Mouse (Mus musculus) heart, postnatal 25 days (tissue): ENCODE results near the gene Smarcb1. TPM values are rescaled to one million over a fixed set of nuclear protein-coding genes. Genes with fewer than 3 reads are reported as not detected.

Source experiments
- DNase-seq: peaks from one replicate; pipeline ENCODE4 v3.0.0; 2022; ENCODE audit warnings: low spot score
- intact Hi-C: fragments of 180-260 bp; cut with DNase I; formaldehyde crosslinking; loops from one replicate; pipeline ENCODE4 v1.15.1; 2025
- total RNA-seq, 2 experiments: library from RNA; stranded (reverse); gene quantifications; 2 replicates each; pipeline ENCODE4 v1.2.3; 2021

Smarcb1 gene
- total RNA-seq, 2 experiments from 2014 or later: 22.8 to 22.9 TPM

DNA sequence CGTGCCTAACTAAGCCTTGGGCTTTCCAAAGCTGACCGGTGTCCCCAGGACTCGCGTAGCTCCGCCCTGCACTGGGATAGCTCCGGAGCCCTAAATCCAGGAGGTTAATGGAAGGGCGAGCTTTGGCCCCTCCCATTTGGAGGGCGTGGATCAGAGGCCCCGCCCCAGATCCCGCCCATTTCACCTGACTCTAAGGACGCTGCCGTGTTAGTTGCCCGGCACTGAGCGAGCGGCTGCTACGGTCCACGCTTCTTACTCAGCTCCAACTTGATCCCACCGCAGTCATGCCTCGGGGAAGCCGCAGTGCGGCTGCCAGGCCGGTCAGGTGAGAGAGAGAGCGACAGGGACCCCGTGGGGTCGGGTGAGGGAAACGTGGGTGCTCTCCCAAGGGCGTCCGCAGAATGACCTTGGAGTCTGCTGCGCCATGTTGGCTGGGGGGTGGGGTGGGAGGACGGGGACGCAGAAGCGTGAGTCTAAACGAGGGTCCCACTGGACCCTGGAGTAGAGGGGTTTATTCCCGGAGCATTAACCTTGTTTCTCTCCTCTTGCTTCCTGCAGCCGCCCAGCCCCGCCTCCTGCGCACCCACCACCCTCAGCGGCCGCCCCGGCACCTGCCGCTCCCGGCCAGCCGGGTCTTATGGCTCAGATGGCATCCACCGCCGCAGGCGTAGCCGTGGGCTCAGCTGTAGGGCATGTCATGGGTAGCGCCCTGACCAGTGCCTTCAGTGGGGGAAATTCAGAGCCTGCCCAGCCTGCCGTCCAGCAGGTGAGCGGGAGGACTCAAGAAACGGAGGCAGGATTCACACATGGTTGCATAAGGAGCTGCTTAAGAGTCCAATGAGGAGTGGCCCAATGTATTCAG is 14.5 kb upstream of the Smarcb1 start, which contains the start of gene Mmp11:
Gene Mmp11 (minus strand): TSS at position 817 of the 862 bp plus-strand sequence.
- intact Hi-C loops: no loop called here
- peak; percentile 40 for DNase-seq

DNA sequence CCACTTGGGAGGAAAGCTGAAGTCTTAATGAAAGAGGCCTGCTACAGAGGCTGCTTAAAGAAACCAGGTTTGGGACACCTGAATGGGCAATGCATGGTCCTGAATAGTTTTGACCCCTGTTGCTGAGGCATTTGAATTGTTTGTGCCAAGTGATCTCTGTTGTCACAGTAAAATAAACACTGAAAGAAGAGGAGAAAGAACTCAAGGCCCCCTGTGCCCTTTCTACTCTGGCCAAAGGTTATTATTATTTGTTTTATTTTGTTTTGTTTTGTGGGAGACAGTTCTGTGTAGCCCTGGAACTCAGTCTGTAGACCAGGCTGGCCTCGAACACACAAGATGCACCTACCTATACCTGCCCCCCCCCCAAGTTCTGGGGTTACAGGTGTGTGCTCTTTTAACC is 13.6 kb upstream of the Smarcb1 start:
- no peak for DNase-seq
- intact Hi-C loops: no loop called here

DNA sequence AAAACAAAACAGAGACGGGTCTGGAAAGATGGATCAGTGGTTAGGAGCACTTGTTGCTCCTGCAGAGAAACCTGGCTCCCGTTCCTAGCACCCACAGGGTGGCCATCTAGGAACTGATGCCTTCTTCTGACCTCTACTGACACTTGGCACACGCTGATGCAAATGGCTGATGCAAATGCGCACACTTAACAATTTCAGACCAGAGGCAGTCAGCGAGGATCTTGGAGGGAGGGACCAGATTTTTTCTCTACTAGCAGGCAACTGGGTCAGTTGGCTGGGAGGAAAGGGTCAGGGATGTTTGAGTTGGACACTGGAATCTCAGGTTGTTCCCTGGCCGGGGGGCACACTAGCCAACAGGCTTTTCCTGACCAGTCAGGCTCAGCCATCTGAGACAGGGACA is 11.5 kb upstream of the Smarcb1 start, which contains the start of gene Chchd10:
Gene Chchd10 (plus strand): TSS at position 240 of the 400 bp plus-strand sequence.
- DNase-seq: no peak
- intact Hi-C loops: no loop called here

DNA sequence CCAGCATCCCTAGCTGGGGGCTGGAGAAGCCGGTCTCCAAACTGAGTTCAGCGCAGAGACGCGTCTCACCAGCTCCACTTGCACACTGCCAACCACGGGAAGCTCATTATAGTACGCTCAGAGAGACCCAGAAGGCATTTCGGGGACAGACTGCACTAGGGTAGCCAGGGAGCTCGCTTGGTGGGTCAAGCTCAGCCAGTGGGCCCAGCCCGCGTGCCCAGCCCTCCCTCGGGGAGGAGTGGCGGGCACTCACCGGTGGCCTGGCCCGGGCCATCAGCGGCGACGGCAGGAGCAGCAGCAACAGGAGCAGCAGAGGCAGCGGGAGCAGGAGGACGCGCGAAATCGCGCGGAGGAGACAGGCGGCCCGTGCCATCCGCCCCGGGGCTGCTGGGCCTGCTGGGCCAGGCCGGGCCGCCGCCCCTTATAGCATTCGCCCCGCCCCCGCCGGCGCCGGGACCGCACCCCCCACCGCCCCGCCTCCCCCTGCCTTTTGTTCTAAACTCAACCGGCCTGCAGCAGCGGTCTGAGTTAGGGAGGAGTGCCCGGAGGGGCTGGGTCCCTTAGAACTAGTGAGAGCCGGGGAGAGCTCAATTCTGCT is 10.8 kb upstream of the Smarcb1 start:
- peak; percentile 33 for DNase-seq
- intact Hi-C loops: no loop called here

DNA sequence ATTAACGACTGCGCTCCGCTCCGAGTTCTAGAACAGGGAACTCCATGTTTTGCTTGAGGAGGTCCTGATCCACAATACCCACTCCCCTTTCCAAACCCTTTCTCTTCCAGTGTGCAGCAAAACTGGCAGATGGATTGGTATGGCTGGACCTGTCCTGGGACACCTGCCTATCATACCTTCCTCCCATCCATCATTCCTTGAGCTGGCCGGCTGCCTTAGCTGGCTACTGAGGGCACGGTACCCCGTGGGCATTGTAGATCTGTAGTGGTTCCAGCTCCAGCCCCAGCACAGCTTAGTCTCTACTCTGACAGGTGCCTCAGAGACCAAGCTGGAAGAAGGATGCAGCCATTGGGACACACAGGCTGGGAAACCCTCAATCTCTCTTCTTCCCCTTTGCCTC is 9.9 kb upstream of the Smarcb1 start:
- intact Hi-C loops: no loop called here
- DNase-seq: no peak

DNA sequence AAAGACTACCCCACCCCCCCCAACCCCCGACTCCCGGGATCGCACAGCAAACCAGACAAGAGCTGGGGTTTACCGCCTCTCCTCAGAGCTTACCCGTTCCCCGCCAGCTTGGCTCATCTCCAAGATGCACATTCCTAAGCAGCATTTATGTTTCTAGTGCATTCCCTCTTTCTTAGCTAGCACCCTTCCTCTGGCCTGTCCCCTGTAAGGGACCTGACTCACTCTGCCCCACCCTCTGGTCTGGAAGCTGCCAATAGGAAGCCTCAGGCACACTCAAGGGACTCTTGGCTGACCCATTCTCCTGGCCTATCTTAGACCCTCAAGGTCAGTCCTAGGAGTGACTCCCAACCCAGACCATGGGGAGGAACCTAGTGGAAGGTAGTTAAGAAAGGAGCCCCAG is 8.9 kb upstream of the Smarcb1 start:
- intact Hi-C loops: no loop called here
- DNase-seq: no peak

DNA sequence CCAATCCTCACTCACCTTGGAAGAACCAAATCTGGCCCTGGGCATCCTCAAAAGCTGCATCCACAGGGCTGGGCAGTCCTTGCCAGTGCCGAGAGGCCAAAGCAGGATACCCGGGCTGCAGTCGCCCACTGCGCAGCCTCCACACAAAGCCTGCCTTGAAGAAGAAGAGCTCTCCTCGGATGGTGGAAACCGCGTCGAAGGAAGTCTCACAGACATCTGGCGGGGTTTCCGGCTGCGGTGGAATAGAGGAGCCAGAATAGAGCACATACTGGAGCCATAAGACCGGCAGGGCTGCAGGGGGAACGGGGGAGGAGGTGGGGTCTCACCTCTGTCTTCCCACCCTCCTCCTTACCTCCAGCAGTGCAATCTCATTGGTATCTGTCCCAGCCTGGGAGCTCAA is 5.0 kb upstream of the Smarcb1 start:
- DNase-seq: no peak
- intact Hi-C loops: no loop called here

DNA sequence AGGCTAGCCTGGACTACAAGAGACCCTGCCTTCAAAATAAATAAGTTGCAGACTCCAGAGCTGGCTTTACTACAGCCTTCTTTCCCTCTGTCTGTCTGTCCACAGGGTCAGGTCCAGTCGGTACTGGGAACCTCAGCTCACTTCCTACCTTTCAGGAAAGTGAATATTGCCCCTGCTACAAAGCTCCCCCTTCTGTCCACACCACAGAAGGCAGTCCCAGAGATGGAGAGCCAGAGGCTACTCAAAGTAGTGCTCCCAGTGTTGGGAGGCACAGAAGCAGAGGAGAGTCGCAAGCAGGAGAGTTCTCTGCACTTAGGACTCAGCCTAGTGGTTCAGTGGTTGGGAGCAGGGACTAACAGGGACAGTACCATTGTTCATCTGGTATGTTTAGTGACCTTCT is 2.9 kb upstream of the Smarcb1 start:
- intact Hi-C loops: no loop called here
- no peak for DNase-seq

DNA sequence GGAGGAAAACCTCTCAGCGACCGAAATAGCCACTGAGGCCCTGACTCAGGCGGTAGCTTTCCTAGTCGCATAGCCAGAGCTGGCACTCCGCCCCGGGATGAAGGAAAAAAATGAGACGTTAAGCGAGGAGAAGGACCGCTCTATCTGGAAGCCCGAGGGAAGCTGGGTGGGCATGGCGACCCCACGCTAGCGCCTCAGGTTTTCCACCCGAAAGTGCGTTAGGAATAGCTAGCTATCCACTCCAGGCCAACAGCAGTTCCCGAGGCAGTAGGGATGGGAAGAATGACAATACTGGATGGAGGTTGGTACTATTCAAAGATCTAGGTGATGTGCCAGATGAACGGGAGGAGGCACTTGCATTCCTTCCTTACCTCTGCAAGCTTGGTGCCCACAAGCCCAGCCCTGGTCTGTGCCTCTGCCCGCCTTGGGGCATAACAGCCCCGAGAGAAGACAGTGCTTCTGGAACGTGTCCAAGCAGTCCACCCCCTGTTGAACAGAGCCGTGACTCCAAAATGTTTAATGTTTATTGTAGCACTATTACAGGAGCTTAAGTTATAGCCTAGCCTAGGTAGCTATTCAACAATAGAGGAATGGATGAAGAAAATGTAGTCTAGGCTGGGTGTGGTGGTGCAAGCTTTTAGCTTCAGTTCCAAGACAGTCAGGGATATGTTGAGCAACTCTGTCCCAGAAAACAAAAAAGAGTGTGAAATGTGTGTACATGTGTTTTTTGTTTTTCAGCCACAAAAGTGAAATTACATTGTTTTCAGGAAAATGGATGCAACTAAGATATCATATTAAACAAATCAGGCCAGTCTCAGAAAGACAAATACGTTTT is 526 bp upstream of the Smarcb1 start:
- intact Hi-C loops: loop anchor here (2.0 kb wide), 1 partner anchor 29 kb away; no protein-coding TSS in a partner anchor
- no peak for DNase-seq

DNA sequence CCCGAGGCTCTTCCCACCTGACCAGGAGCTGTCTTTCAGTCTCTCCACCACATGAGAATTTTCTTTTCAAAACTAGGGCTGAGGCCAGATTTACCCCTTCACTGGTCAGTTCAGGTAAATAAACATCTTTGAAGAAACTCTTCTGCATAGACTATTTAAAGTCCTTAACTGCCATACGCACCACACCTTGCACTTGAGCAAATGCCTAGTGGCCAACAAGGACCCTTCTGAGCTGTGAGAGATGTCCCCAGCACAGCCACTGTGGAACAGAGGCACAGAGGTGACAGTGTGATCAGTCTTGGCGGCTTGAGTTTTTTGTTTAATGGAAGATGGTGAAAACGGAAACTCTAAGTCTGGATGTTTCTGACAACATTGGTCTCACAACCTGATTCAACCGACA is 2.4 kb downstream of the Smarcb1 start:
- intact Hi-C loops: loop anchor here (2.0 kb wide), 1 partner anchor 18 kb away; no protein-coding TSS in a partner anchor

DNA sequence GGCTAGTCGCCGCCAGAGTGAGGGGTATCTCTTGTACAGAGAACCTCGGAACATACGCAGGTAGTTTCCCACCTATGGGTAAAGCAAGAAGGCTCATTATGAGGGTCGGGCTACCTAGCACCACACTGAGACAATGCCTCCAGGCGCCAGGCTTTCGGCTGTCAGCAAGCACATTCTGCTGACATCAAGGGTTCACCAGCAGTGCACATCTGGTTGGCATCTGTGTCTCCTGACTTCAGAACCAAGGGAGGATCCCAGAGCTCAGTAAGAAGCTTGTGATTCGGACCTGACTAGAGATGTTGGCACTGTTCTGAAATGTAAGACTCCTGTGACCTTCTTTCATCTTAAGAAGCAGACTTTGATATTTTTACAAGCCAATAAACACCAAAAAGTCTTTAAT is 4.6 kb downstream of the Smarcb1 start:
- DNase-seq: no peak
- intact Hi-C loops: no loop called here

More for the DNA sequence above, 2.4 kb downstream of the Smarcb1 start:
- DNase-seq: no peak

DNA sequence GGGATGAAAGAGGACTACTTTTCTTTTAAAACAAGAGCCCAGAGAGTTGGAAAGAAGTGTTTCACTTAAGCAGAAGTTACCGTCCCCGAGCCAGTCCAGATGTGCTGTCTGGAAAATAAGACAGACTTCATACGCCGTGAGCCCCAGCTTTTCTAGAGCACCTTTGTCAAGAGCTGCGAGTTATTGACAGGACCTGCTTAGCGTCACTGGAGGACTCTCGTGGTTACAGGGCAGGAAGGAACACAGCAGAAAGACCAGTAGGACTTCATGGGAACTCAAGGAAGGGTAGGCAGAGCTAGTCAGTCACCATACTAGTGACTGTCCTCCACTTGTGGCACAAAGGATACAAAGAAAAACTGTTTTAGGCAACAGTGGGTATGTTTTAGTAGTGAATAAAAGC is 5.9 kb downstream of the Smarcb1 start:
- intact Hi-C loops: no loop called here
- no peak for DNase-seq

DNA sequence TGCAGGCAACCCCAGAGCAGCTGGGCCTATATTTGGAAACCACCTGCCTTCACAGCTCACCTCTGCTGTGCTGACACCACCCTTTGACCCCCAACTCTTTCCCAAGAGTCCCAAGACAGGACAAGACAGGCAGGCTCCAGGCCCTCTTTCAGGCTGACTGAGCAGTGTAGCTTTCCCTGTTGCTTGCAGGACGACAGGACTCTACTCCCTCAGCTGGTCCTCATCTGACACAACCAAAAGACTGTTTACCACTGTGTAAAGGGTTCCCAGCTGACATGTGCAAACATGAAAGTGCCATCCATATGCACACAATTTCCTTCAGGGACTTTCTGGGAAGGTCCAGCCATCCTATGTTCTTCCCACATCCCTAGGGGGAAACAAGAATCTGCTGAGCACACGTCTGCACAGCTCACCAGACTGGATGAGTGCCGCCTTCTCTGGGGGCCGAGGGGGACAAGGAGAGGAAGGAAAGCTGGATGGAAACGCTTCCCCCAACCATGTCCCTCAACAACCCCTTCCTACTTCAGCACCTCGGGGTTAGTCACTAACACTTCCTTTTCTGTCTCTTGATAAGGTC is 8.3 kb downstream of the Smarcb1 start:
- intact Hi-C loops: no loop called here
- no peak for DNase-seq

DNA sequence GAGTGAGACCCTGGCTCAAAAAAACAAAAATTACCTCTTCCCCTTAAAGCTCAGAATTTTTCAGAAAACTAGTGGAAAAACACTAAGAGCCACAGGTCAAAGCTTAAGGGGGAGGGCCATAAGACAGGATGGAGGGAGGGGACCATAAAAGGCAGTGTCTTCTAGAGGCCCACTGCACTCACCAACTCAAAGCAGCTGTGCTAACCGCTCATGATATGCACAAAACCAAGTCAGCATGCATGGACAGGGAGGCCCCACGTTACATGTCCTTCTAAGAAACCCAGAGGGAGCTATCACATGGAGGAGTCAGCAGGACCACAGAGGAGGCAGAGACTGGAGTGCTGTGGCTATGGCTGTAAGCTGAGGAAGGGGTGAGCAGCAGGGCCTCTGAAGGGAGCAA is 10.7 kb downstream of the Smarcb1 start:
- DNase-seq: no peak
- intact Hi-C loops: no loop called here

DNA sequence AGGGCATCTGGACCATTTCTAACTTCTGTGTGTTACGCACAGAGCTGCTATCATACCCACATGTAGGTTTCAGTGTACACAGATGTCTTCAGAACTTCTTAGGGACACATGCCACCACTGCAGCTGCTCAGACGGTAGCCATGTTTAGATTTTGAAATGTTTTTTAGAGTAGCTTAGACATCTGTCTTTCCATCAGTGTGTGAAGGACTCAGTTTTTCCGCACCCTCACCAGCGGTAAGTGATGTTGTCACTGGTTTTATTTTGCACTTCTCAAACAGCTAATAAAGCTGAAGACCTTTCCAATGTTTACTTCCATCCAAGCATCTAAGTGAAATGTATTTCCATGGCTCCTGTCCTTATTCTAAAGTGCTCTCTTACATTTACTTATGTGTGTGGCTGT is 14.5 kb downstream of the Smarcb1 start:
- intact Hi-C loops: no loop called here
- DNase-seq: no peak

DNA sequence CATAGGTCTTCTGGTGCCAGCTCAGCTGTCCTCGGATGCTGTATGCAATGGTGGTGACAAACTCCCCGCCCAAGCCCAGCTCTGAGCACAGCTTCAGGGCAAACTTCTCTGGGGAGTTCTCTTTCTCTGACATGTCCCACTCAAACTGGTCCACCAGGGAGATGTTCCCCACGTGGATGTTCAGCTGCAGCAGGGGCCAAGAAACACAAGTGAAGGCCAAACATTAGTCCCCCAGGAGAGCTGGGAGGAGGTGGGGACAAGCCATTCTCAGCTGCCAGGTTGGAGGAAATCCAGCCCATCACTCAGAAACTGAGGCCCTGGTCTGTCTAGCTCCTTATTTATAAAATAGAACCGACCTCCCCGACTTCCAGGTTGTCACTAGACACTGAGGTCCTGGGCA is 17.0 kb downstream of the Smarcb1 start:
- no peak for DNase-seq
- intact Hi-C loops: no loop called here

DNA sequence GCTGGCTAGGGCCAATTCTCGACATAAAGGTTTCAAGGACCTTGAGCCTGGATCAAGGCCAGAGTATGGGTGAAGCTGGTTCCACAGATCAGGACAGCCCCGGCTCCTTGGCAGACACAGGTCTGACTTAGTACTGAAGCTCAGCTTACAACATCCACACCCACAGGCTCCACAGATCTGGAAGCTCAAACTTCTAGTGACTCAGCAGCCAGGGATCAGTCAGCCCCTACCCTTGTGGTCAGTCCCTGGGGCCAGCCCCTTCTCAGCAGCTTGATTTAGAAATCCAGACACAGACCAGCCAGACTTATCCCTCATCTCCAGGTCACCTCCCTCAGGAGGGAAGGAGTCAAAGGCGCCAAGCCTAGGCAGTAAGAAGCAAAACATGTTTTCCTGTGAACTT is 22.6 kb downstream of the Smarcb1 start:
- intact Hi-C loops: no loop called here
- DNase-seq: peak; percentile 72

DNA sequence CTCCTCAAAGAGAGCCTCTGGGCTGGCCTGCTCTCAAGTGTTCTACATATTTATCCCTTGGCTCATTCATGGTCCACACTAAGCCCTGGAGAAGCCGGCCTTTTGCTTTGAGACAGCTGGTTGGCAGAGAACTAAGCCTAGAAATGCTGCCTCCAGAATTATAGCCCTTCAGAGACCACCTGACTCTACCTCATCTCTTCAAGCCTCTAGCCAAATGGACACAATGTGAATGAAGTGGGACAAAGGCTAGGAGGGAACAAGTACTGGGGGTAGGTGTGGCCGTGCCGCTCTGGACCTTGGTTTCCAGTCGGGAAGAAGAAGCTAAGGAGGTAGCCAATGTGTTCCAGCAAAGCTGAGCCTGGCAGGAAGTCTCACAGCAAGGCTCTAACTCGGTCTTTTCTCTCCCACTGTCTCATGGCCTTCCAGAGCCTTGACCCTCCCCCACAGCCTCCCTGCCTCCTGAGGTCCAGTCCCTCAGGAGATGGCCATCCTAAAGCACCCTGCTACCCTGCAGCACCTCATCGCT is 23.3 kb downstream of the Smarcb1 start:
- no peak for DNase-seq
- intact Hi-C loops: no loop called here

DNA sequence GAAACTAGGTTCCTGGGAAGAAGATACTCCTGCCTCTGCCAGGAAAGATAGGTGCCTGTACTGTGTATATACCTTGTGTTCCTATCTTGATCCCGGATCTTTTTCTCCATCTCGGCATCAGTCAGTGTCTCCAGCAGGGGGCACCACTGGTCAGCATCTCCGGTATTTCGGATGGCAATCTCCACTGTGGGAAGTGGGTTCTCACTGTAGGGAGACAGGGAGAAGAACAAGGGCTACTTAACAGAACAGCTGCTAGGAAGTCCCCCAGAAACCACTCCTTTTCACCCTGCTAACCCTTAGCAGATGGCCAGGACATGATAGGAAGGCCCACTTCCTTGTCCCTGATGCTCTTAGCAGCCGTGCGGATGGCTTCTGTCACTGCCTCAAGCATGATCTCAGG is 24.0 kb downstream of the Smarcb1 start:
- intact Hi-C loops: loop anchor here (1.0 kb wide), 1 partner anchor 54 kb away; no protein-coding TSS in a partner anchor
- no peak for DNase-seq

DNA sequence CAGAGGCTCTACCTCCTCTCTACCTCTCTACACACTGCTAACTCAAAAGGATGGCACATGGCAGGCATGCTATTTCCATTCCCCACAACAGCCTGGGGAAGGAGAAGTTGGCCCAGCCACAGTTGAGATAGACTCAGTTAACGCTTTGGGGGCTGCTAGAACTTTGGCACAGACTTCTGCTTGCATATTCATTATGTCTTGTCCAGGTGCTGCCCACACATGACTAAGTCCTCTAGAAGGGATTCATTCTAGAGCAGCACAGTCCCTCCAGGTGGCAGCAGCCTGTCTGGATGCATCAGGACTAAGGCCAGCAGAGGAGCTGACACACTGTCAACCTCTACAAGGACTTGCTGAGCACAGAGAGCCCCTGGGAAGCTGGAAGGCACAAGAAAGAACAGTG is 25.2 kb downstream of the Smarcb1 start:
- intact Hi-C loops: no loop called here
- DNase-seq: no peak
